Mouse (Mus musculus) lung, adult 2 months (tissue): ENCODE results near the gene Ints5.

Experiments
- CTCF ChIP-seq: fragments of 200-500 bp; IDR thresholded peaks from 2 replicates; pipeline ENCODE4 v1.5.1; 2011; ENCODE audit warnings: mild to moderate bottlenecking, low read length, control low read depth; ENCODE audit not compliant: insufficient read depth
- POLR2A ChIP-seq: fragments of 200-500 bp; IDR thresholded peaks from 2 replicates; pipeline ENCODE4 v1.6.1; 2011; ENCODE audit warnings: low read depth, mild to moderate bottlenecking, control low read depth, low read length, borderline replicate concordance; ENCODE audit errors: extremely low read depth

GRCm38 (mm10) chr19:8945251-8945650 lies 52.4 kb downstream of the Ints5 start:
- no peak for TF ChIP-seq CTCF
- TF ChIP-seq POLR2A, result no peak
